Mouse (Mus musculus): ENCODE measurements around the gene Slc39a10.

DNA sequence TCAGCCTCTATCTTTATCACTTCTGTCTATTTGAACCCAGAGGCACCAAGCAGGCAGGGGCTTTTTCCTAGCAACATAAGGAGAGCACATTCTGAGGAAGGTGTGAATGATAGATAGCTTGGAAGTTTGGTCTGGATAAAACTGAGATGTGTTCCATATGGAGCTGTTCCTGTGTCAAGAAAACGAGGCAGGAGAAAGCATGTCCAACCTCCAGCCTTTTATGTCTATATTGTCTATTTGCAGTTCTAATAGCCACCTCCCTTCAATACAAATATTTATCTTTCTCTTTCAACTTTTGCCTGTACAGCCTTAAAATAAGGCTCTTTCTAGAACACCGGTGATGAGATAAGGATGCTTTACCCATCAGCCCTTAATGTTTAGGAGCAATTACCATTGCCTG is 4.3 kb downstream of the Slc39a10 start:
- no peak for TF ChIP-seq POLR2A (IDR thresholded peaks at IDR 0.05; ENCODE audit: extremely low read depth, insufficient read depth, low read length)
- TF ChIP-seq CTCF (IDR thresholded peaks at IDR 0.05; ENCODE audit: extremely low read depth, insufficient read depth, low read length): no peak
